Mouse (Mus musculus): ENCODE results near the gene Sf3b5. TPM values are rescaled to one million over a fixed set of nuclear protein-coding genes. Genes with fewer than 3 reads are reported as not detected.

The Sf3b5 gene
- polyA plus RNA-seq, 1 experiment from 2014 or later = 25.3 TPM

DNA sequence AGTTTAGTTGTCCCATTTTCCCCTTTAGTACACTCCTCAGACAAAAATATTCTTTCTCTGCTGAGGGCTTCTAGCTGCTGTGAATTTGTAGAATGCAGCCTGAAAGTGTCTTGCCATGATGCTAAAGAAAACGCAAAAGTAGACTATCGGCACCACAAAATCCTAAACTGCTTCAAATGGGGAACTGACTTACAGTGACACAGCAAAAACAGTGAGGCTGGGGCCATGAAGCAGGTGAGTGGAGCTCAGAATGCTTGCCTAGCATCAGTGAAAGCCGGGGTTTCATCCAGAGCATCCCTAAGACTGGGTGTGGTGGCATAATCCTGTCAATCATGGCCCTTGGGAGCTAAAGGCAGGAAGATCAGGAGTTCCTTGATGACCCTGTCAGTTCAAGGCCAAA, 29.7 kb upstream of the Sf3b5 start:
- no peak overlapping the region for H3K4me3 ChIP-seq (ENCODE audit: low read length)
- no peak overlapping the region for H3K9ac ChIP-seq (ENCODE audit: low read depth, low read length)
- no peak for ATAC-seq
- no peak overlapping the region for H3K27ac ChIP-seq (ENCODE audit: low read depth, low read length)
- H3K4me1 ChIP-seq (ENCODE audit: control insufficient read depth, insufficient read depth, low read depth, low read length) = no peaks in the 10 kb centered on the region
- no peaks in the 10 kb centered on the region for H3K36me3 ChIP-seq (ENCODE audit: control insufficient read depth, insufficient read depth, low read length)
- no peaks in the 10 kb centered on the region for H3K27me3 ChIP-seq (replicated peaks; ENCODE audit: control insufficient read depth, insufficient read depth, low read length)
- no peak overlapping the region for H3K4me2 ChIP-seq (ENCODE audit: low read length)
- H3K9me3 ChIP-seq (ENCODE audit: control insufficient read depth, low read length) = no peaks in the 10 kb centered on the region
- WGBS = over 99% methylated on average over 3 of the region's 3 CpGs

DNA sequence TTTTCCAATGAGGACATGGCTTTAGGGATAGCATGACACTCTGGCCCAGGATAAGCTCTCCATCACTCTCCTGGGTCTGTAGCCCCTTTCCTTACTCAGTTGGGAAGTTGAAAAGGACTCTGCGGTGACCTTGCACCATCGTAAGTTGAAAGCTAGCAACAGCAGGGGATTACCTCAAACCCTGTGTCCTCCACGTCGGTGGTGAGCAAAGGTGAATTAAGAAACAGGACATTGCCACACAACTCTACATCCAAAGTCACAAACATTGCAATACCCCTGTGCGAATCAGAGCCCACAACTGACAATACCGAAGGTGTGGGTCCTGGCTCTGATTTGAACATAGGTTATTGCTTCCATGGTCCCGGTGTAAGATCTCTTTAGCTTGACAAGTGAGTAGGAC, 29.2 kb upstream of the Sf3b5 start:
- Histone ChIP-seq H3K36me3 (ENCODE audit: control insufficient read depth, insufficient read depth, low read length) (no peaks in the 10 kb centered on the region), H3K27me3 (replicated peaks; ENCODE audit: control insufficient read depth, insufficient read depth, low read length) (no peaks in the 10 kb centered on the region), H3K4me1 (ENCODE audit: control insufficient read depth, insufficient read depth, low read depth, low read length) (no peaks in the 10 kb centered on the region), H3K27ac (ENCODE audit: low read depth, low read length) (no peak overlapping the region), H3K9me3 (ENCODE audit: control insufficient read depth, low read length) (no peaks in the 10 kb centered on the region), H3K4me3 (ENCODE audit: low read length) (no peak overlapping the region), H3K4me2 (ENCODE audit: low read length) (no peak overlapping the region), H3K9ac (ENCODE audit: low read depth, low read length) (no peak overlapping the region)
- ATAC-seq = no peak
- WGBS = 89% methylated on average over 7 of the region's 7 CpGs

DNA sequence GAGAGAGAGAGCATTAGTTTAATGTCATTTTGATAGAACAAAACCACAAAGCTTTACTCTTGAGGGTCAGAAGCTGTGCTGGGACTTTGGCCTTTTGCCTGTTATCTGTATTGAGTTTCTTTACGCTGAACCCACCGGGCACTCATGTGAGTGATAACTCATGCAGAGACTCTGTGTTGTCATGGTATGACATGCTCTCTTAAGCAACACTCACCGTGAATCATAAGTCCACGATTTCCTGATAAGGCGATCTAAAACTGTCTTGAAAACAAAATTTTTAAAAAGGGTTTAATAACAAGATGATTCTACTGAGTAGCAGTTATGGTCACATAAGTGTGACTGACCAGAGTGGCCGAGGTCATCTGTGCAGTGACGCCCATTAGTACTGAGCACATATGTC, 28.6 kb upstream of the Sf3b5 start:
- no peak for ATAC-seq
- H3K4me1 ChIP-seq (ENCODE audit: control insufficient read depth, insufficient read depth, low read depth, low read length) = no peaks in the 10 kb centered on the region
- no peaks in the 10 kb centered on the region for H3K27me3 ChIP-seq (replicated peaks; ENCODE audit: control insufficient read depth, insufficient read depth, low read length)
- no peaks in the 10 kb centered on the region for H3K9me3 ChIP-seq (ENCODE audit: control insufficient read depth, low read length)
- no peak overlapping the region for H3K27ac ChIP-seq (ENCODE audit: low read depth, low read length)
- H3K4me3 ChIP-seq (ENCODE audit: low read length) = no peak overlapping the region
- no peaks in the 10 kb centered on the region for H3K36me3 ChIP-seq (ENCODE audit: control insufficient read depth, insufficient read depth, low read length)
- no peak overlapping the region for H3K4me2 ChIP-seq (ENCODE audit: low read length)
- 94% methylated on average over 7 of the region's 7 CpGs for WGBS
- no peak overlapping the region for H3K9ac ChIP-seq (ENCODE audit: low read depth, low read length)

DNA sequence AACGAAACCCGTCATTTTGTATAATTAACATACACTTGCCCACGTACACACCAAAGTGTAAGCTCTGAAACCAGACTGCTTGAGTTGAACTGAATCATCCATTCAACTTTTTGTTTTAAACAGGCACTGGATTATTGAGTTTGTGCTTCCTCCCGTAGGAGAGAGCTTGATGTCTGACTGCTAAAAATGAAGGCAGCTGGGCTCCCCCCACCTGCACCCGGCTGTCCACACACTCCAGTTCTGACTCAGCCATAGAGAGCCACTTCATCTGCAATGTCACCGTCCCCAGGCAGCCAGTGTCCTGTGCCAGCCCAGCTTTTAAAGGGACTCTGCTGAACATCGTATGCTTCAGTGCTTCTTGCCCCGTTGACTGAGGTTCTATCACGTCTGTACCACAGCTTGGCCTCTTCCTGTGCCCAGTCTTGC, 27.3 kb upstream of the Sf3b5 start:
- no peak overlapping the region for H3K9ac ChIP-seq (ENCODE audit: low read depth, low read length)
- no peaks in the 10 kb centered on the region for H3K27me3 ChIP-seq (replicated peaks; ENCODE audit: control insufficient read depth, insufficient read depth, low read length)
- H3K4me2 ChIP-seq (ENCODE audit: low read length) = no peak overlapping the region
- no peaks in the 10 kb centered on the region for H3K9me3 ChIP-seq (ENCODE audit: control insufficient read depth, low read length)
- no peak overlapping the region for H3K4me3 ChIP-seq (ENCODE audit: low read length)
- H3K36me3 ChIP-seq (ENCODE audit: control insufficient read depth, insufficient read depth, low read length) = no peaks in the 10 kb centered on the region
- no peaks in the 10 kb centered on the region for H3K4me1 ChIP-seq (ENCODE audit: control insufficient read depth, insufficient read depth, low read depth, low read length)
- 79% methylated on average over 9 of the region's 9 CpGs for whole genome bisulfite sequencing
- no peak for ATAC-seq
- no peak overlapping the region for H3K27ac ChIP-seq (ENCODE audit: low read depth, low read length)

DNA sequence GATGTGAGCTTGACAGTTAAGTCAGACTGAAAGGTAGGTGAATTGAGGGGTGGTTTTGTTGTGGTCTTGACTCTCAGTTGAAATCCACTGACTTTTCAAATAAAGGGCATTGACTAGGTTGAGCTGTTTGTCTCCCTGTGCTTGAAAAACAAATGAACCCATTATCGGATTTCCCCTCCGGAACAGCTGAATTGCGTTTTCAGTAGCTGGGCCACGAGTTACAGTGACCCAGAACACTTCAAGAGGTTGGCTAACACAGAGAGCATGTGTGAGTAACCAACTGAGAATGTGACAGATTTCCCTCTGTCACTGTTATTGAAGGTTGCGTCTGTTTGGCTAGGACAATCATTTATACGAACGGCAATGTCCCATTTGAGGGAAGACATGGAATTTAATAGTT, 24.1 kb upstream of the Sf3b5 start:
- ATAC-seq = no peak
- 76% methylated on average over 7 of the region's 7 CpGs for WGBS

DNA sequence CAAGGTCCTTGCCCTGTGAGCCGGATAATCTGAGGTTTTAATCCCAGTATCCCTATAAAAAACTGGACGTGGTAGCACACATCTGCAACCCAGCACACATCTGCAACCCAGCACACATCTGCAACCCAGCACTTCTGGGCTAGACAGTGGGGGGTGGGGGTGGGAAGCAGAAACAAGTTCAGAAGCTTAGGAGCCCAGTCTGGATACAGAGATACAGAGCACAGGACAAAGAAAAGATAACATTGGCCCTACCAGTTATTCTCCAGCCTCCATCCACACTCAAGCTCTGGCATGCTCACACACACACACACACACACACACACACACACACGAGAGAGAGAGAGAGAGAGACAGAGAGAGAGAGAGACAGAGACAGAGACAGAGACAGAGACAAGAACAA, 21.6 kb upstream of the Sf3b5 start:
- ATAC-seq = no peak
- WGBS = 78% methylated on average over 3 of the region's 3 CpGs

More for the DNA sequence above, 24.1 kb upstream of the Sf3b5 start:
- Histone ChIP-seq H3K4me1 (ENCODE audit: control insufficient read depth, insufficient read depth, low read depth, low read length) (no peaks in the 10 kb centered on the region), H3K4me2 (ENCODE audit: low read length) (no peak overlapping the region), H3K27me3 (replicated peaks; ENCODE audit: control insufficient read depth, insufficient read depth, low read length) (no peaks in the 10 kb centered on the region), H3K9me3 (ENCODE audit: control insufficient read depth, low read length) (no peaks in the 10 kb centered on the region), H3K36me3 (ENCODE audit: control insufficient read depth, insufficient read depth, low read length) (no peaks in the 10 kb centered on the region), H3K4me3 (ENCODE audit: low read length) (no peak overlapping the region), H3K9ac (ENCODE audit: low read depth, low read length) (no peak overlapping the region), H3K27ac (ENCODE audit: low read depth, low read length) (no peak overlapping the region)

DNA sequence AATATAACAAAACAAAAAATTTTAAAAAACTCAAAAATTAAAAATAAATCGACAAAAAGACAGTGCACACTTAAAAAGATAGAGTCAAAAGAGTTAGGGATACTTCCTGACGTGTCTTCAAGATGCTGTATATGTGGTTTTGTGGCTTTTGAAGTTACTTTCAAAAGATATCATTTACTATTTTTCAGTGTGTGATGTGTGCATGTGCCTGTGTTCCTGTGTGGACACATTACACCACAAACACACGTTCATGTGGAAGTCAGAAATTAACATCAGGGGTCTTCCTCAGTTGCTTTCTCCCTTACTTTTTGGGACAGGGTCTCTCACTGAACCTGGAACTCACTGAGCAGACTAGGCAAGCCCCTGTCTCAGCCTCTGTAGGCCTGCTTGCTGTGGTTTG, 20.1 kb upstream of the Sf3b5 start:
- ATAC-seq = no peak
- H3K36me3 ChIP-seq (ENCODE audit: control insufficient read depth, insufficient read depth, low read length) = no peaks in the 10 kb centered on the region
- H3K27ac ChIP-seq (ENCODE audit: low read depth, low read length) = no peak overlapping the region
- no peak overlapping the region for H3K4me2 ChIP-seq (ENCODE audit: low read length)
- H3K9ac ChIP-seq (ENCODE audit: low read depth, low read length) = no peak overlapping the region
- no peaks in the 10 kb centered on the region for H3K27me3 ChIP-seq (replicated peaks; ENCODE audit: control insufficient read depth, insufficient read depth, low read length)
- no peak overlapping the region for H3K4me3 ChIP-seq (ENCODE audit: low read length)
- no peaks in the 10 kb centered on the region for H3K4me1 ChIP-seq (ENCODE audit: control insufficient read depth, insufficient read depth, low read depth, low read length)
- 85% methylated on average over 3 of the region's 3 CpGs for WGBS
- H3K9me3 ChIP-seq (ENCODE audit: control insufficient read depth, low read length) = no peaks in the 10 kb centered on the region

More for the DNA sequence above, 21.6 kb upstream of the Sf3b5 start:
- Histone ChIP-seq H3K27ac (ENCODE audit: low read depth, low read length) (no peak overlapping the region), H3K27me3 (replicated peaks; ENCODE audit: control insufficient read depth, insufficient read depth, low read length) (no peaks in the 10 kb centered on the region), H3K4me2 (ENCODE audit: low read length) (no peak overlapping the region), H3K9me3 (ENCODE audit: control insufficient read depth, low read length) (no peaks in the 10 kb centered on the region), H3K9ac (ENCODE audit: low read depth, low read length) (no peak overlapping the region), H3K4me3 (ENCODE audit: low read length) (no peak overlapping the region), H3K4me1 (ENCODE audit: control insufficient read depth, insufficient read depth, low read depth, low read length) (no peaks in the 10 kb centered on the region), H3K36me3 (ENCODE audit: control insufficient read depth, insufficient read depth, low read length) (no peaks in the 10 kb centered on the region)

DNA sequence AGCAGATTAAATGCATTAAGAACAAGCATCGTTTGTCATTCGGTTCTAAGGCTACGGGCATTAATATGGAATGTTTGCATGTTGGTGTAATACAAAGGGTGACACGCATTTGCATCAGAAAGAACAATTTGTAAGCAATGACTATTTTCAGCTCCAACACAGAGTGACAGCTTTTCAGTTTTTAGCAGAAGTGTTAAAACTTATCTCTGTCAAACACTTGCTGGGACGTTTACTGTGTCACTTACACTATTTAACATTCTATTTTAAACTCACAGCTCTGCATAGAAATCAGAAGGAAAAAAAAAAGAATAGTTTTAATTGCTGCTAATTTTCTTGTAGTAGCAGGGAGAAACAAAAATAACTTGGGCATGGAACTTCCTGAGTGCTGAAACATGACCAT, 18.7 kb upstream of the Sf3b5 start:
- H3K9me3 ChIP-seq (ENCODE audit: control insufficient read depth, low read length) = no peaks in the 10 kb centered on the region
- no peak overlapping the region for H3K4me3 ChIP-seq (ENCODE audit: low read length)
- H3K27ac ChIP-seq (ENCODE audit: low read depth, low read length) = no peak overlapping the region
- H3K4me1 ChIP-seq (ENCODE audit: control insufficient read depth, insufficient read depth, low read depth, low read length) = no peaks in the 10 kb centered on the region
- no peak overlapping the region for H3K4me2 ChIP-seq (ENCODE audit: low read length)
- H3K36me3 ChIP-seq (ENCODE audit: control insufficient read depth, insufficient read depth, low read length) = no peaks in the 10 kb centered on the region
- ATAC-seq = no peak
- H3K9ac ChIP-seq (ENCODE audit: low read depth, low read length) = no peak overlapping the region
- no peaks in the 10 kb centered on the region for H3K27me3 ChIP-seq (replicated peaks; ENCODE audit: control insufficient read depth, insufficient read depth, low read length)
- WGBS = 41% methylated on average over 5 of the region's 5 CpGs

DNA sequence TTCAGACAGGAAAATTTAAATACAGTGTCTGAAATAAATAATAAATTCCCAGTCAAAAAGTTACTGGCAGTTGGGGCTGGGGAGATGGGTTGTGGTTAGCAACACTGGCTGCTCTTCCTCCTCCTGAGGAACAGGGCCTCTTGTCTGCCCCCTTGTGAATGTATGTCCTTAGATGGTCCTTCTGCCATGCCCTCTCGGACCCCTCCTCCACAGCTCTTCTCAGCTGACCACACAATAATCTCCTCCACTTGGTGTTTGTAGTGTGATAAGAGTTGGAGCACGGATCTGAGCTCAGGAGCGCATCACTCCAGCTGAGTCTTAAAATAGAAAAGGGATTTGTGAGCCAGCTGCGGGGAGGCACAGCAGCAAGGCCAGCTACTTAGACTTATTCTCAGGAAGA, 18.2 kb upstream of the Sf3b5 start:
- Histone ChIP-seq H3K4me2 (ENCODE audit: low read length) (no peak overlapping the region), H3K4me3 (ENCODE audit: low read length) (no peak overlapping the region), H3K27me3 (replicated peaks; ENCODE audit: control insufficient read depth, insufficient read depth, low read length) (no peaks in the 10 kb centered on the region), H3K9ac (ENCODE audit: low read depth, low read length) (no peak overlapping the region), H3K27ac (ENCODE audit: low read depth, low read length) (no peak overlapping the region), H3K36me3 (ENCODE audit: control insufficient read depth, insufficient read depth, low read length) (no peaks in the 10 kb centered on the region), H3K9me3 (ENCODE audit: control insufficient read depth, low read length) (no peaks in the 10 kb centered on the region), H3K4me1 (ENCODE audit: control insufficient read depth, insufficient read depth, low read depth, low read length) (no peaks in the 10 kb centered on the region)
- 62% methylated on average over 4 of the region's 4 CpGs for WGBS
- no peak for ATAC-seq

DNA sequence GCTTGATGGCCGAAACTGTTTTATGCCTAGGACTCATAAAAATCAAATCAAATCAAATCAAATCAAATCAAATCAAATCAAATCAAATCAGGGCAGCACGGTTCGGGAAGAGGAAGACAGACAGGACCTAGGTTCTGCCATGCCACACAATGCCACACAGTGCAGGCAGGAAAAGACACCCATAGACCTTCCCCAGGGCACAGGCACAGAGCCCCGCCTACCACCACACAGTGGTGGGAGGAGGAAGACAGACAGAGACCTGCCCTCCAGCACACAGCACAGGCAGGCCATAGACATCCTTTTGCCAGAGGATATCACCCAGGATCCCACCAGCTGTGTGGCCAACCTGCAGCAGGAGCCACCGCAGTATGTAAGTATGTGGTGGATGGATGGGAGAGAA, 13.2 kb upstream of the Sf3b5 start:
- no peak overlapping the region for H3K4me2 ChIP-seq (ENCODE audit: low read length)
- no peaks in the 10 kb centered on the region for H3K4me1 ChIP-seq (ENCODE audit: control insufficient read depth, insufficient read depth, low read depth, low read length)
- H3K9me3 ChIP-seq (ENCODE audit: control insufficient read depth, low read length) = no peaks in the 10 kb centered on the region
- no peaks in the 10 kb centered on the region for H3K36me3 ChIP-seq (ENCODE audit: control insufficient read depth, insufficient read depth, low read length)
- H3K27ac ChIP-seq (ENCODE audit: low read depth, low read length) = no peak overlapping the region
- ATAC-seq = no peak
- no peak overlapping the region for H3K4me3 ChIP-seq (ENCODE audit: low read length)
- no peaks in the 10 kb centered on the region for H3K27me3 ChIP-seq (replicated peaks; ENCODE audit: control insufficient read depth, insufficient read depth, low read length)
- H3K9ac ChIP-seq (ENCODE audit: low read depth, low read length) = no peak overlapping the region
- WGBS = 82% methylated on average over 5 of the region's 5 CpGs

Data from hindbrain, embryonic 16.5 days (tissue).